Mouse (Mus musculus) duodenum, adult 2 months (tissue): ENCODE results near the gene Cyb561d1. TPM values are rescaled to one million over a fixed set of nuclear protein-coding genes. Genes with fewer than 3 reads are reported as not detected.

Experiments used
- polyA plus RNA-seq: library from polyadenylated mRNA; depleted of rRNA; stranded (reverse); fragments of >200 nt; gene quantifications from 2 replicates; pipeline ENCODE4 v1.2.3, GENCODE M21; 2012; ENCODE audit warnings: low replicate concordance; rRNA removed

Cyb561d1 gene
- polyA plus RNA-seq, result 7.8 and 8.4 TPM in 2 replicates

GRCm38 (mm10) chr3:108200329-108201323 is at the start of gene Cyb561d1:
TSS of gene Cyb561d1 (minus strand) at chr3:108201212.

DNA sequence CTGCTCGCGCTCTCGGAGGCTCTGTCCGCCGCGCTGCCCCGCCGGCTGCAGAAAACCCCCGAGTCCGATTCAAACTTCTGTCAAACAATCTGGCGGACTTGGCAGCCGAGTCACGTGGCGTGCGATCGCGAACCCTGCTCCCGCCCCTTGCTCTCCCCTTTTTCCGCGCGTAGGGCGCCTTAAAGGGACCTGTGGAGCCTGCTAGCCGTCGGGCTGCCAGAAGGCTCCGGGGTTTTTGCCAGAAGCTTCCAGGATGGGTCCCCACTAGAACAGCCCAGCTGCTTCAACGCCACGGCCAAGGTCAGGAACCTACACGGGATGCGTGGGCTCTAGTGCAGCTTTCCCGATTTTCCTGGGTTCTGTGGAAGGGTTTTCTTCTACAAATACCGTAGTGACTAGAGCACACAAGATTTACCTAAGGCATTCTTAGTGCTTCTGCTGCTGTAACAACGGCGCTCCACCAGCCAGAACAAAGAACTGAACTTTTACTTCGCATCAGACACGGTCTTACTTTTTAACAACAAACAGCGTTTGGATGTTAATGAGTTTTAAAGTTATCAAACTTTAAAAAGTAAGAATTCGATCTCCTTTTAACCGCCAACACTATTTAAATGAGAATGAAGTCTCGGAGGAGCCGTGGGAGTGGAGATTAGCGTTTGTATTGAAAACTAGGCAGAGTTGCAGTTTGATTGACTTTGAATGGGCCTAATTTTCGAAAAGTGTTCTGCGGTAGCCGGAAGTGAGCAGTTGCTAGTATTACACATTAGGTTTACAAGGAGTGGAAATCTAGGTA is 25.7 kb upstream of the Cyb561d1 start, which contains the start of gene Sypl2:
TSS of gene Sypl2 (minus strand) at position 91 of the 793 bp plus-strand sequence.

DNA sequence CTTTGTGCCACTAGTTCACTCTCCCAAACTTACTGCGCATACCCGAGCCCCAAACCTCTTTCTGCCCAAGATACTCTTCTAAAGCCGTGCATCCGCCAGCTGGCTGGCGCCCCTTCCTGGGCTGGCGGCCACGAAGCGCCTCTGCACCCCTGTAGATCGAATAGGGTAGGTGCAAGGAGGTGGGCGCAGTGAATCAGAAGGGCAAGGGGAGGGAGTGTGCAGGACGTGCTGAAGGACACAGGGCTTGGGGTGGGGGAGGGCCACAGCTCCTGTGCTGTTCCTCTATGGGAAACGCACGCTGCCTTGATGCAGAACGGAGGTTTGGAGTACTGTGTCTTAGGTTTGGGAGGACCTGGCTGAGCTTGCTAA is 9.7 kb upstream of the Cyb561d1 start, which contains the start of gene Atxn7l2:
TSS of gene Atxn7l2 (minus strand) at position 164 of the 369 bp plus-strand sequence.

GRCm38 (mm10) chr3:108186098-108187047 is 14.6 kb downstream of the Cyb561d1 start, which contains the start of gene Amigo1:
TSS of gene Amigo1 (plus strand) at chr3:108186335.

GRCm38 (mm10) chr3:108154656-108155055 is 46.4 kb downstream of the Cyb561d1 start, which contains the start of gene Gpr61:
TSS of gene Gpr61 (minus strand) at chr3:108154882.

Other genes with a start within 250 kb of the Cyb561d1 start
- 1,815 and 2,207 TPM in 2 replicates for gene Gstm3, start 231.9 kb downstream of the Cyb561d1 start, polyA plus RNA-seq
- gene Gstm2, start 214.8 kb downstream of the Cyb561d1 start, polyA plus RNA-seq, result 58.5 and 81.9 TPM in 2 replicates
- gene Gstm1, start 183.2 kb downstream of the Cyb561d1 start, polyA plus RNA-seq, result 1,678 and 2,863 TPM in 2 replicates
- 37.9 and 55.2 TPM in 2 replicates for gene Gstm4, start 156.3 kb downstream of the Cyb561d1 start, polyA plus RNA-seq
- gene Ampd2, start 114.6 kb downstream of the Cyb561d1 start, polyA plus RNA-seq, result 98.1 and 166 TPM in 2 replicates
- 0.33 and 0.88 TPM in 2 replicates for gene Gnat2, start 108.4 kb downstream of the Cyb561d1 start, polyA plus RNA-seq
- 6.3 and 6.4 TPM in 2 replicates for gene Gnai3, start 55.1 kb downstream of the Cyb561d1 start, polyA plus RNA-seq
- gene Gpr61, start 46.3 kb downstream of the Cyb561d1 start, polyA plus RNA-seq, result not detected in 2 replicates
- gene Amigo1, start 14.9 kb downstream of the Cyb561d1 start, polyA plus RNA-seq, result 12.4 and 17.7 TPM in 2 replicates
- gene Atxn7l2, start 9.7 kb upstream of the Cyb561d1 start, polyA plus RNA-seq, result 11.8 and 14.4 TPM in 2 replicates
- 6.7 and 11.3 TPM in 2 replicates for gene Sypl2, start 25.4 kb upstream of the Cyb561d1 start, polyA plus RNA-seq
- gene Psma5, start 55.7 kb upstream of the Cyb561d1 start, polyA plus RNA-seq, result 12.8 and 19.8 TPM in 2 replicates
- gene Sort1, start 82.9 kb upstream of the Cyb561d1 start, polyA plus RNA-seq, result 22.8 and 35.5 TPM in 2 replicates
- not detected in 2 replicates for gene Mybphl, start 163.7 kb upstream of the Cyb561d1 start, polyA plus RNA-seq
- gene Psrc1, start 182.6 kb upstream of the Cyb561d1 start, polyA plus RNA-seq, result 2.9 and 5.2 TPM in 2 replicates
- 1.1 and 5.9 TPM in 2 replicates for gene Celsr2, start 214.3 kb upstream of the Cyb561d1 start, polyA plus RNA-seq
- 21.2 and 23.1 TPM in 2 replicates for gene Sars, start 244.0 kb upstream of the Cyb561d1 start, polyA plus RNA-seq